Mouse (Mus musculus) forebrain, embryonic 14.5 days (tissue): ENCODE results near the gene Mecom. TPM values are rescaled to one million over a fixed set of nuclear protein-coding genes. Genes with fewer than 3 reads are reported as not detected.

Experiments used
- ATAC-seq: fragments of 200-750 bp; cut with Nextera tagmentation; 2 replicates; pipeline ENCODE4 v1.8.0; 2017; ENCODE audit warnings: mild to moderate bottlenecking, moderate library complexity
- DNase-seq: peaks from one replicate; pipeline ENCODE4 v3.0.0-alpha.2; 2015; ENCODE audit warnings: low spot score
- H3K27ac ChIP-seq: fragments of 300-500 bp; sonication (generic); 2 replicates; pipeline ENCODE4 v1.5.1; 2014; ENCODE audit warnings: low read depth, mild to moderate bottlenecking, control low read depth, low read length, moderate library complexity
- H3K27me3 ChIP-seq: fragments of 300-500 bp; sonication (generic); replicated peaks from 2 replicates; pipeline ENCODE4 v1.6.1; 2014; ENCODE audit warnings: low read length, control low read depth, mixed read lengths; ENCODE audit not compliant: control insufficient read depth, insufficient read depth
- H3K36me3 ChIP-seq: fragments of 300-500 bp; sonication (generic); 2 replicates; pipeline ENCODE4 v1.6.1; 2014; ENCODE audit warnings: low read length, control low read depth; ENCODE audit not compliant: control insufficient read depth, insufficient read depth
- H3K4me1 ChIP-seq: fragments of 300-500 bp; sonication (generic); 2 replicates; pipeline ENCODE4 v1.6.1; 2014; ENCODE audit warnings: antibody characterized with exemption, low read length, control low read depth; ENCODE audit not compliant: control insufficient read depth, insufficient read depth
- H3K4me2 ChIP-seq: fragments of 300-500 bp; sonication (generic); 2 replicates; pipeline ENCODE4 v1.6.1; 2014; ENCODE audit warnings: mild to moderate bottlenecking, control low read depth, low read length
- H3K4me3 ChIP-seq: fragments of 300-500 bp; sonication (generic); 2 replicates; pipeline ENCODE4 v1.5.1; 2014; ENCODE audit warnings: low read depth, low read length, control low read depth
- H3K9ac ChIP-seq: fragments of 300-500 bp; sonication (generic); 2 replicates; pipeline ENCODE4 v1.6.1; 2014; ENCODE audit warnings: mild to moderate bottlenecking, low read length, control low read depth, moderate library complexity
- H3K9me3 ChIP-seq: fragments of 300-500 bp; sonication (generic); replicated peaks from 2 replicates; pipeline ENCODE4 v1.6.1; 2016; ENCODE audit warnings: low read length, control low read depth, mixed read lengths; ENCODE audit not compliant: control insufficient read depth
- WGBS: fragments of 180-500 bp; shearing (Covaris S2); extraction: QIAGEN DNeasy Blood & Tissue Kit; methylation state at CpG from one replicate; pipeline ENCODE4 v1.1.7; 2014; 5-methylcytosine and 5-hydroxymethylcytosine counted together
- polyA plus RNA-seq: library from polyadenylated mRNA; unstranded; fragments of >200 nt; fragmentation: Nextera tagmentation; extraction: Ambion mirVana; gene quantifications from 2 replicates; pipeline ENCODE4 v1.2.1, GENCODE M21; 2014

The Mecom gene
- polyA plus RNA-seq, 1 experiment from 2014 or later = 3.2 TPM

GRCm38 (mm10) chr3:30560677-30561314 lies 13.0 kb upstream of the Mecom start:
- ATAC-seq (no peak), DNase-seq (peak; percentile 63)
- WGBS = 43% methylated on average over 6 of the region's 6 CpGs

GRCm38 (mm10) chr3:30553741-30554140 lies 5.9 kb upstream of the Mecom start:
- 77% methylated on average over 6 of the region's 6 CpGs for WGBS
- H3K36me3 ChIP-seq = no peaks in the 10 kb centered on the region
- H3K4me2 ChIP-seq = no peak overlapping the region
- no peak overlapping the region for H3K27ac ChIP-seq
- no peak overlapping the region for H3K4me3 ChIP-seq
- DNase-seq (no peak), ATAC-seq (no peak)
- no peaks in the 10 kb centered on the region for H3K27me3 ChIP-seq
- no peaks in the 10 kb centered on the region for H3K4me1 ChIP-seq
- H3K9ac ChIP-seq = no peak overlapping the region
- no peaks in the 10 kb centered on the region for H3K9me3 ChIP-seq

More at GRCm38 (mm10) chr3:30560677-30561314, 13.0 kb upstream of the Mecom start:
- H3K36me3 ChIP-seq = no peaks in the 10 kb centered on the region
- H3K4me1 ChIP-seq = no peaks in the 10 kb centered on the region
- no peaks in the 10 kb centered on the region for H3K9me3 ChIP-seq
- H3K9ac ChIP-seq = no peak overlapping the region
- H3K27me3 ChIP-seq = no peaks in the 10 kb centered on the region
- no peak overlapping the region for H3K27ac ChIP-seq
- no peak overlapping the region for H3K4me2 ChIP-seq
- no peak overlapping the region for H3K4me3 ChIP-seq

- Histone ChIP-seq H3K4me1 (no peaks in the 10 kb centered on the region), H3K4me3 (no peak overlapping the region), H3K36me3 (no peaks in the 10 kb centered on the region), H3K27me3 (no peaks in the 10 kb centered on the region), H3K9me3 (no peaks in the 10 kb centered on the region), H3K27ac (no peak overlapping the region), H3K4me2 (no peak overlapping the region), H3K9ac (no peak overlapping the region)
- ATAC-seq (no peak), DNase-seq (no peak)
- WGBS = 61% methylated on average over 2 of the region's 2 CpGs
Observed at GRCm38 (mm10) chr3:30550218-30550617, 2.4 kb upstream of the Mecom start.

- H3K4me3 ChIP-seq = no peak overlapping the region
- no peaks in the 10 kb centered on the region for H3K4me1 ChIP-seq
- no peak overlapping the region for H3K27ac ChIP-seq
- H3K27me3 ChIP-seq = no peaks in the 10 kb centered on the region
- no peaks in the 10 kb centered on the region for H3K36me3 ChIP-seq
- no peak overlapping the region for H3K9ac ChIP-seq
- 80% methylated on average over 7 of the region's 7 CpGs for WGBS
- no peak for DNase-seq
- H3K9me3 ChIP-seq = no peaks in the 10 kb centered on the region
- no peak for ATAC-seq
- no peak overlapping the region for H3K4me2 ChIP-seq
Observed at GRCm38 (mm10) chr3:30548928-30549327, 1.1 kb upstream of the Mecom start.

GRCm38 (mm10) chr3:30546831-30547369 lies 908 bp downstream of the Mecom start:
- Histone ChIP-seq H3K9me3 (no peaks in the 10 kb centered on the region), H3K27me3 (no peaks in the 10 kb centered on the region), H3K27ac (no peak overlapping the region), H3K4me2 (no peak overlapping the region), H3K4me3 (no peak overlapping the region), H3K4me1 (no peaks in the 10 kb centered on the region), H3K36me3 (no peaks in the 10 kb centered on the region), H3K9ac (no peak overlapping the region)
- WGBS = 77% methylated on average over 11 of the region's 11 CpGs
- ATAC-seq = peak; percentile 18; the same call in 1 of the 2 replicates
- peak; percentile 51 for DNase-seq

- Histone ChIP-seq H3K4me3 (no peak overlapping the region), H3K4me1 (no peaks in the 10 kb centered on the region), H3K27ac (no peak overlapping the region), H3K36me3 (no peaks in the 10 kb centered on the region), H3K9me3 (no peaks in the 10 kb centered on the region), H3K27me3 (no peaks in the 10 kb centered on the region), H3K9ac (no peak overlapping the region), H3K4me2 (no peak overlapping the region)
- no peak for DNase-seq
- 73% methylated on average over 13 of the region's 13 CpGs for WGBS
- ATAC-seq = no peak
Observed at GRCm38 (mm10) chr3:30546366-30546765, 1.4 kb downstream of the Mecom start.

- Histone ChIP-seq H3K9ac (no peak overlapping the region), H3K36me3 (no peaks in the 10 kb centered on the region), H3K4me3 (no peak overlapping the region), H3K9me3 (no peaks in the 10 kb centered on the region), H3K4me1 (no peaks in the 10 kb centered on the region), H3K27me3 (no peaks in the 10 kb centered on the region), H3K4me2 (no peak overlapping the region), H3K27ac (no peak overlapping the region)
- 87% methylated on average over 5 of the region's 5 CpGs for WGBS
- ATAC-seq = no peak
- no peak for DNase-seq
Observed at GRCm38 (mm10) chr3:30545246-30545645, 2.6 kb downstream of the Mecom start.

GRCm38 (mm10) chr3:30544305-30544704 lies 3.5 kb downstream of the Mecom start:
- no peaks in the 10 kb centered on the region for H3K27me3 ChIP-seq
- DNase-seq (no peak), ATAC-seq (no peak)
- no peaks in the 10 kb centered on the region for H3K36me3 ChIP-seq
- H3K27ac ChIP-seq = no peak overlapping the region
- no peak overlapping the region for H3K4me2 ChIP-seq
- H3K9ac ChIP-seq = no peak overlapping the region
- H3K4me1 ChIP-seq = no peaks in the 10 kb centered on the region
- 82% methylated on average over 5 of the region's 5 CpGs for WGBS
- H3K9me3 ChIP-seq = no peaks in the 10 kb centered on the region
- no peak overlapping the region for H3K4me3 ChIP-seq

GRCm38 (mm10) chr3:30535821-30536220 lies 12.0 kb downstream of the Mecom start:
- DNase-seq = no peak
- Histone ChIP-seq H3K9ac (no peak overlapping the region), H3K27me3 (no peaks in the 10 kb centered on the region)

More at GRCm38 (mm10) chr3:30535821-30536220, 12.0 kb downstream of the Mecom start:
- no peak overlapping the region for H3K27ac ChIP-seq
- no peaks in the 10 kb centered on the region for H3K36me3 ChIP-seq
- H3K4me3 ChIP-seq = no peak overlapping the region
- no peaks in the 10 kb centered on the region for H3K9me3 ChIP-seq
- no peak for ATAC-seq
- 88% methylated on average over 11 of the region's 11 CpGs for WGBS
- no peak overlapping the region for H3K4me2 ChIP-seq
- H3K4me1 ChIP-seq = no peaks in the 10 kb centered on the region
